Mouse (Mus musculus) cerebellum, postnatal 14 days (tissue): ENCODE data around the gene Clip1.

ENCODE experiments used
- DNase-seq, 2 experiments: peaks; one replicate each; pipeline ENCODE4 v3.0.0; 2021; ENCODE audit warnings: mixed read lengths in 2 of 2

Clip1 gene

DNA sequence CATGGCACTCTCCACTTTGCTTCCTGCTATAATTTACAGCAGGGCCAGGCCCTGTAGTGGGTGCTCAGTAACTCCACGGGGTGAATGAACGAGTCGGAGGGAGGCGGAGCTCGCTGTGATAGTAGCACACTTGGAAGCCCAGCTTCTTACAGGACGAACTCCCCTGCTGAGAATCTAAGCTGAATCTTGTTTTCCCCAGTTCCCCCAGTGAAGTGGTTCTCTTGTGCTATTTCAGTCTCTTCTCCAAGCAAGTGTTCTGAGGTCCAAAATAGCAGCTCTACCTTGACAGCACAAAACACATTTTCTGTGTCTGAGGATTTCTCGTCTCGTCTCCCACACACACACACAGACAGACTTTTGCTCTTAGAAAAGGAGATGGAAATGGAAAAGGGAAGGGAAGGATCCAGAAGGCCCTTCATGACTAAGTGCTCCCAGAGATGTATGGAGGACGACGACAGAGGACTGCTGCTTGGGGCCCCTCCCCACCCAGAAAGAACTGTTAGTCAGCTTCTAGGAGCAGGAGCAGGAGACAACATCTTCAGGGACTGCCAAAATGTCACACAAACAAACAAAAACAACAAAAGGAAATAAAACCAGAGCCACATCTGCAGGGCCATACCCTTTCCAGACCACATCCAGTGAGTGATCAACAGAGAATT is 90.7 kb downstream of the Clip1 start:
- DNase-seq = no peak

DNA sequence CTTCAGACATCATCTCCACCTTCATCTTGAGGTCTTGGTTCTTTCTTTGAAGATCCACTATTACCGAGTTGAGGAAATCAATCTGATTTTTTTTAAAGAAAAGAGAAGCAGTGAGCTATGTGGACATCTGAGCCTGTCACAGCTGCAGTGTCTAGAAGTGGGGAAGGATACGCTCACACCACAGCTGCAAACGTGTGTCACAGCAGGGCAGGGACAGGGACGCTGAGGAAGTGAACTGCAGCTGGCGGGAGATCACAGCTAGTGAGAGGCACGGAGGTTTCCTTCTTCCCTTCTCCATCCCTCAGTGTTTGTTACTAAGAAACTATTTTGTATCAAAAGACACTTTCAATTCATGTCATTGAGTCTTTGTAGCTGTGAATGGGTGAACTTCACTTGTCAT is 104.4 kb downstream of the Clip1 start:
- DNase-seq = no peak

DNA sequence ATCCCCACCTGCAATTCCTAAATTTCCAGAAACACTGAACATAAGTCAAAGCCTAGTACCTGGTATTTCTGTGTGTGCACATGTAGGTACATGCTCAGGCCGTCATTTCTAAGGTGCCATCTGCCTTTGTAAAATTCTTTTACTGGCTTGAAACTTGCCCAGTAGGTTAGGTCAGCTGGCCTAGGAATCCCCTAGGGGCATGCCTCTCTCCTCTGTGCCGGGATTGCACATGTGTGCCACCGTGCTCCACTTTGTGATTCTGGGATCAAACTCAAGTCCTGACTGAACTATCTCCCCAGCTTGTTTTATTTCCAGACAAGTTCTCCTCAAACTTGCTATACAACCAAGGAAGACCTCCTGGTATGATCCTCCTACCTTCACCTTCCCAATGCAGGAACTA is 107.7 kb downstream of the Clip1 start:
- DNase-seq = no peak

DNA sequence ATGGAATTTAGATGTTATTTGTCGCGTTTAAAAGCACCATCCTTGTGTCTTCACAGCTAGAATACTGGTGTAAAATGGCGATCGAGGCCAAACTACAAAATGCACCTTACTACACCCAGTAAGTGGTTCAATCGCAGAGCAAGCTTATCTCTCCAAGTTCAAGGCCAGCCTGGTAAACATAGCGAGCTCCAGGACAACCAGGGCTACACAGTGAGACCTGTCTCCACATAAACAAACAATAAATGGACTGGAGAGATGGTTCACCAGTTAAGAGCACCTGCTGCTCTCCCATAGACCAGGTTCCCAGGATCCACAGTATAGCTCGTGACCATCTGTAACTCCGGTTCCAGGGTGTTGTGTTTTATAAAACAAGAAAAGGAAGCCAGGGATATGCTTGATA is 111.1 kb downstream of the Clip1 start:
- no peak for DNase-seq

DNA sequence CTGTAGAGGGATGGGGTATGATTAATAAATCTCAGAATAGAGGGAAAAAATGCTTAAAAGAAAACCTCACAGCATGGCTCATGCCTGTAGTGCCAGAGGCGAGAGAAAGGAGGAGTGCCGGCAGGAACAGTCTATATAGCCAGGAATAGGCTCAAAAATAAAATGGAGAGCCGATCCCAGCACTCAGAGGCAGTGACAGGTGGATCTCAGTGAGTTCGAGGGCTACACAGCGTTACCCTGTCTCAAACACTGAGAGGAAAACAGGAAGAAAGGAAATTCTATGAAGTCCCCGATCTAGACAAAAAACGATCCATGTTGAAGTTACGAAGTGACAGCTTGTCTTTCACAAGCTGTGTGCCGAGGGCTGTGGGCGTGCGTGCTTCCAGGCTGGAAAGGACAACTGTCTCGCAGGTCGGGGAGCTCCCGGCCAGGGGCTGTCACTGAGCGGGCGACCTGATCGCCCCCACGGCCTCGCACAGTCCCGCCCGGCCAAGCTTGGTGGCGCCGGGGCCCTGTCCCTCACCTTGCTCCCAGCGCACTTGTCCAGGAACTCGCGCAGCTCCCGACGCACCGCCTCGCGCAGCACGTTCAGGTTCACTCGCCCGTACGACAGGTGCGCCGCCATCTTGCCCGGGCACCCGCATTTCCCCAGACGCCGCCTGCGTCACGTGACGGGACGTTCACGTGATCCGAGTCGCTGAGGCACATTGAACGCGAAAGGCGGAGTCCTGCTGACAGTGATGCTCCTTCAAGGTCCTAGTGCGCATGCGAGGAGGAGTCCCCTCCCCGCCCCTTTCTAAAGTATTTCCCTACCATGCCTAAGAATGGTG is 111.8 kb downstream of the Clip1 start, which contains the start of gene Vps33a:
Vps33a (minus strand) TSS at position 682 of the 830 bp plus-strand sequence.
- DNase-seq = peak; percentile 99

DNA sequence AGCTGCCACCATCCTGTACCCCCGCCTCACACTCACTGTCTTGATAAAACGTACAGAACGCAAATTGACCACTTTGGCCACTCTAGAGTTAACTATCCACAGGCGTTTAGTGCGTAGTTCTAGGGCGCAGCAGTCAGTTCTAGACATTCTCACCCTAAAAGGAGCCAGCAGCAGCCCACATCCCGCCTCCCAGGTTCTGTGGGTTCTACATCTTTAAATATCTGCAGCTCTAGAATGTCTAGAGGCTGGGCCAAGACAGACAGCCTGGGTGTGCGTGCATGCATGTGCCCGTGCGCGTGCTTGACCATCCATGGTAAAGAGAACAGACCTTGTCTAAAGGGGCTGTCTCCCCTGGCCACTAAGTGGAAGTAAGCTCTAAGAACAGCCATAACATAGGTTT is 123.3 kb downstream of the Clip1 start:
- DNase-seq = no peak

DNA sequence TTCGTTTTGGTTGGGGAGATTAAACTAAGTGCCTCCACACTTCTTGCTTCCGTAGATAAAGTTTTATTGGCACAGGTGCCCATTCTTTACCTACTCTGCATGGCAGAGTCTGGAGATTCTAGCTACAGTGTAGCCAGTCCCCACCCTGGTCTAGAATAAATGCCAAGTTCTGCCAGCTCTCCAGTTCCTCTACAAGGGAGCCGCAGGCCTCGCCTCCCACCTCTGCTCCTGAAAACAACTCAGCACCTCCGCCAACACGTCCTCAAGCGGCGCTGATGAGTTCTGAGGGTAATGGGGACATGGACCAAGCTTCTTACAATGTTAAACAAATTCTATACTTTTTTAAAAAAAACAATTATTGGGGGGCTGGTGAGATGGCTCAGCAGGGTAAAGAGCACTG is 124.8 kb downstream of the Clip1 start:
- no peak for DNase-seq

DNA sequence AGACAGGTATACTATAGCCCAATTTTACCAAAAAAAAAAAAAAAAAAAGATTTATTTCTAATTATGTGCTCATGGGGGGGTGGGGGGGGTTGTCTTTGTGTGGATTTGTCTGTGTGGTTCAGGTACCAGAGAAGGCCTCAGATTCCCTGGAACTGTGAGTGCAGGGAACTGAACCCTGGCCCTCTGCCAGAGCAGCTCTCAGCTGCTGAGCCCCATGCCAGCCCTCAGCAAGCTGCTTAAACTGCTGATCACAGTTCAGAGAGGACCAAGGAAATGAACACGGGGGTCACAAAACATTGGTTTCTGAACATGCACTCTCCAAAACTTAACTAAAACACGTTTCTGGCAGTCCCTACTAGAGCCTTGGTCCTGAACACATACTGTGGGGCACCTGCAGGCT is 128.0 kb downstream of the Clip1 start:
- DNase-seq = peak; percentile 89 to 90

DNA sequence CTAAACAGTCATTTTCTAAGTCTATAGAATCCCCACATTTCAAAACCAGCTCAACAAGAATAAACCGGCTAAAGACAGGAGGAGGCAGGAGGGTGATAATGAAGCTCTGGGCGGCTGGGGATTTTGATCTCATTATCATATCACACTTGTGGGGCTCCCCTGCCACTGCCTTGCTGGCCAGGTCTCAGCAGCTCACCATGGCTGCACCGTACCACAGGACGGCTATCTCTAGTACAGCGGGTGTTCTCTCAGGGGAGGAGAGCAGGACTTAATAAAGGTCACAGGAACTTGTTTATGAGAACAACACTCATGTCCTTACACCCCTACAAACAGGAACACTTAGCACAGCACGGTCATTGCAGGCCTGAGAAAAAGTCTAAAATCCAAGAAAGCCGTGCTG is 128.7 kb downstream of the Clip1 start:
- no peak for DNase-seq

DNA sequence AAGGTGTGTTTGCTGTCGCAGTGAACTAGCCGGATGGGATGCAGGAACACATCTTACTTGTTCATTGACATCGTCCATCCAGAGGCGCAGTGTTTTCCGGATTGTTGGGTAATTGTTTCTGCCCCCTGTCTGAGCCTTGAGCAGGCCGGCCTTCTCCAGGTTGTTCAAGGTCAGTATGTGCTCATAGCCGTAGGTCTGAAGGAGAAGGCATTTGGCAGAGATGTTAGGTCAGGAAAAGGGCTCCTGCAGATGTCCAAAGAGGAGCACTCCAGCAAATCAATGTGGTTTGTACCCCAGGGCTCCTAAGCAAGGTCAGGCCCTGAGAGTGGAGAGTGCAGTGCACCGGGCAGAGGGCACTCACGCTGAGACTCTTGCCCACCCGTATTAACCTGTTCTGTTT is 150.6 kb downstream of the Clip1 start:
- no peak for DNase-seq

DNA sequence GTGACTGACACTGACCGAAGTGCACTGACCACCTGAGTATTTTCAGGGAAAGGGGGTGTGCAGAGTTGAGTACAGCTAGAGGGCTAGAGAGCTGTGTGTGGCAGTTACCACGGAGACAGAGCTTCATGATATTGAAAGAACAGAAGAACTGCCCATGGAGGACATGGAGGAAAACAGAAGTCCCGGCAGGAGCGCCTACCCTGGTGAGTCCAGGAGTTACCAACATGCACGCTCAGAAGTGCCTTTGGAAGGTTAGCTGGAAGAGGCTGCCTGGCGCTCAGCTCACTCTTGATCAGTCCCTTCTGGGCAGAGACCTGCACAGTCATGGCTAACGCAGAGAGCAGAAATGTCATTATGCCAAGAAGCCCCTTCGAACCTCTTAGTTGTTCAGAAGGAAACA is 154.4 kb downstream of the Clip1 start:
- DNase-seq = no peak

DNA sequence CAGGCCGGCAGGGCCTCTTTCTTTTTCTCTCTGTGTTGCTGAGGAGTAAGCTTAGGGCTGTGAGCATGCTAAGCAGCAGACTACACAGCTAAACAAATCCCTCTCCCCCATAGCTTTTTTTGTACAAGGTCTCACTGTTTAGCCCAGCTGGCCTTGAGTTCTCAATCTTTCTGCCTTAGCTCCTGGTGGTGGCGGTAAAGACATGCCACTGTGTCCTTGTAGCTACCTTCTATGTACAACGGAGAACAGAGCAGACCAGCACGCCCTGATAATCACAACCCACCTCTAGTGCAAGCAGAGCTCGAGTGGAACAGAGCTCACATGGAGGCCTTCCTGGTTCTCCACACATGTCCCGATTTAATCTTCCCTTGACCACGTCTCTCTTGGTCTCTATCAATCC is 155.8 kb downstream of the Clip1 start:
- no peak for DNase-seq
